Mouse (Mus musculus) forebrain, embryonic 15.5 days (tissue): ENCODE results near the gene Lrrc49. TPM values are rescaled to one million over a fixed set of nuclear protein-coding genes. Genes with fewer than 3 reads are reported as not detected.
A peak's percentile ranks its signal among the peaks of the same experiment; 100 is the strongest.

Experiments
- ATAC-seq: fragments of 200-750 bp; cut with Nextera tagmentation; replicated peaks from 2 replicates; pipeline ENCODE4 v1.8.0; 2017; ENCODE audit warnings: mild to moderate bottlenecking, moderate TSS enrichment, moderate library complexity
- H3K27ac ChIP-seq: fragments of 300-500 bp; sonication (generic); replicated peaks from 2 replicates; pipeline ENCODE4 v1.5.1; 2015; ENCODE audit warnings: mild to moderate bottlenecking, inconsistent platforms
- H3K27me3 ChIP-seq: fragments of 300-500 bp; sonication (generic); 2 replicates; pipeline ENCODE4 v1.6.1; 2015; ENCODE audit warnings: inconsistent platforms
- H3K36me3 ChIP-seq: fragments of 300-500 bp; sonication (generic); 2 replicates; pipeline ENCODE4 v1.6.1; 2015; ENCODE audit warnings: mild to moderate bottlenecking, inconsistent platforms
- H3K4me1 ChIP-seq: fragments of 300-500 bp; sonication (generic); 2 replicates; pipeline ENCODE4 v1.6.1; 2015; ENCODE audit warnings: inconsistent platforms
- H3K4me2 ChIP-seq: fragments of 300-500 bp; sonication (generic); replicated peaks from 2 replicates; pipeline ENCODE4 v1.6.1; 2015; ENCODE audit warnings: mild to moderate bottlenecking, inconsistent platforms
- H3K4me3 ChIP-seq: fragments of 300-500 bp; sonication (generic); 2 replicates; pipeline ENCODE4 v1.5.1; 2015; ENCODE audit warnings: mild to moderate bottlenecking, inconsistent platforms
- H3K9ac ChIP-seq: fragments of 300-500 bp; sonication (generic); replicated peaks from 2 replicates; pipeline ENCODE4 v1.6.1; 2015; ENCODE audit warnings: mild to moderate bottlenecking, inconsistent platforms
- H3K9me3 ChIP-seq: fragments of 300-500 bp; sonication (generic); 2 replicates; pipeline ENCODE4 v1.6.1; 2016; ENCODE audit warnings: inconsistent platforms
- WGBS: fragments of 180-500 bp; shearing (Covaris S2); methylation state at CpG from one replicate; pipeline ENCODE4 v1.1.7; 2015; ENCODE audit warnings: mixed read lengths; 5-methylcytosine and 5-hydroxymethylcytosine counted together
- polyA plus RNA-seq: library from polyadenylated mRNA; unstranded; fragments of >200 nt; fragmentation: Nextera tagmentation; extraction: Ambion mirVana; gene quantifications from 2 replicates; pipeline ENCODE4 v1.2.1, GENCODE M21; 2015

Lrrc49 gene
- polyA plus RNA-seq, 1 experiment from 2014 or later, result 69.5 TPM

DNA sequence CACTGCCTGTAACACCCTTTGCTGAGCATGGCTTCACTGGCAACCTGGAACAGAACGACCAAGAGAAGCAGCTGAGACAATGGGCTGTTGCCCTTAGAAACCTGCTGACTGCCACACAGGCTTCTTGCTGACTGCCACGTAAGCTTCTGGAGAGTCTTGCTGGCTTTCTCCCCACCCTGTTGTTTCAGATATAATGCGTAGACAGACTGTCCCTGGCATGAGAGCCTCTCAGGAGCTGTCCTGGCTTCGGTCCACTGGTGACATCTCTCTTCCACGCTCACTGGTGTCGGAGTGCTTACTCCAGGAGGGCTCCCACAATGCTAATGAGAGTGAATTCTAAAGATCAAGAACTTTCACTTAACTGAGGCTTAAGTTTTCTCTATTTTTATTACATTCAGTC, 19.1 kb downstream of the Lrrc49 start:
- H3K4me1 ChIP-seq, result peaks cover 3% of the 10 kb centered on the region
- peaks cover 67% of the 10 kb centered on the region for H3K36me3 ChIP-seq
- no peak overlapping the region for H3K27ac ChIP-seq
- no peaks in the 10 kb centered on the region for H3K27me3 ChIP-seq
- no peaks in the 10 kb centered on the region for H3K9me3 ChIP-seq
- ATAC-seq, result no peak
- no peak overlapping the region for H3K4me3 ChIP-seq
- H3K9ac ChIP-seq, result no peak overlapping the region
- WGBS, result 79% methylated on average over 6 of the region's 6 CpGs
- H3K4me2 ChIP-seq, result no peak overlapping the region

DNA sequence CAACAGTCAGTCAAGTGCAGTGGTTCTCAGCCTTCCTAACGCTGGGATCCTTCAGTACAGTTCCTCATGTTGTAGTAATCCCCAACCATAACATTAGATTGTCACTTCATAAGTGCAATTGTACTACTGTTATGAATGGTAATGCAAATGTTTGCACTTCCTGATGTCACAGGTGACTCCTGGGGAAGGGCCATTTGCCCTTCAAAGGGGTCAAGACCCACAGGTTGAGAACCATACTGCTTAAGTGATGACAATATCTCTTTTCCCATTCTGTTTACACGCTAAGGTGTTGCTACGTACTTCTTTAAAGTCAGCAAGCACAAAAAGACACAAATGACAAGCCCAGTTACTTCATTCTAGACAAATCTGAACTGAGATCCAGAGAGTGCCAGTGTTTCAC, 22.4 kb downstream of the Lrrc49 start:
- Histone ChIP-seq H3K4me3 (no peak overlapping the region), H3K36me3 (peaks cover 55% of the 10 kb centered on the region), H3K9ac (no peak overlapping the region), H3K9me3 (no peaks in the 10 kb centered on the region), H3K27me3 (no peaks in the 10 kb centered on the region), H3K4me1 (peaks cover 4% of the 10 kb centered on the region), H3K4me2 (no peak overlapping the region), H3K27ac (no peak overlapping the region)
- WGBS, result 95% methylated on average over 3 of the region's 3 CpGs
- ATAC-seq, result no peak

DNA sequence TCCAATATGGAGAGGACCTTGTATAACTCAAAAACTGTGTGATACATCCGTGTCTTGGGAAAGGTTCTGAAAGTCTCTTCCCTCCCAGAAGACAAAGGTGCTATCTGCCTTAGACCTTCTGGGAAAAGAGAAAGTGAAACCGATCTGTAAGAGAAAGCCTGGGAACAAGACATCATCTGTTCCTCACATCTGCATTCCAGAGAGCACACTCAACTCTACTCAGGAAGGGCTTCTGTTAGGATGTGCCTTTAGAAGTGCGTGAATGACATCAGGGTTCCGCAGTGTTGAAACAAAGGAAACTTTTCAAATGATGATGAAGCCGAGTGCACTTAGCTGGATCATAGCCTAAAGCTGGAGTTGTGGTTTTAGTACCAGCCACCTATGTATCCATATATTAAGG, 23.1 kb downstream of the Lrrc49 start:
- Histone ChIP-seq H3K4me3 (no peak overlapping the region), H3K27me3 (no peaks in the 10 kb centered on the region), H3K4me1 (peaks cover 4% of the 10 kb centered on the region), H3K4me2 (no peak overlapping the region), H3K9me3 (no peaks in the 10 kb centered on the region), H3K27ac (no peak overlapping the region), H3K9ac (no peak overlapping the region), H3K36me3 (peaks cover 49% of the 10 kb centered on the region)
- no peak for ATAC-seq
- 90% methylated on average over 5 of the region's 5 CpGs for WGBS

DNA sequence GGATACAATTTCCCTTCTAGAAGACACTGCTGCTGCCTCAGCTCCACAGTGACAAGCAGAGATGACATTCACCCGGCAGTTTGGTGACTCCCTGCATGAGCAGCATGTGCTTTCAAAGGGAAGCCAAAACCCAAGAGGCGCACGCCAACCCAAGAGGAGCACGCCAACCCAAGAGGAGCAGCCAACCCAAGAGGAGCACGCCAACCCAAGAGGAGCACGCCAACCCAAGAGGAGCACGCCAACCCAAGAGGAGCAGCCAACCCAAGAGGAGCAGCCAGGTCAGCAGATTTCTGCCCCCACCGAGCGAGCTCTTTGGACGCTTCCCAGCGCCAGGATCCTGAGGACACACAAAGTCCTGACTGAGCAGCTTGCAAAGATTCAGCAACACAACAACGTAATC, 23.6 kb downstream of the Lrrc49 start:
- Histone ChIP-seq H3K4me2 (no peak overlapping the region), H3K36me3 (peaks cover 44% of the 10 kb centered on the region), H3K9ac (no peak overlapping the region), H3K27me3 (no peaks in the 10 kb centered on the region), H3K27ac (no peak overlapping the region), H3K4me1 (peaks cover 4% of the 10 kb centered on the region), H3K4me3 (no peak overlapping the region), H3K9me3 (no peaks in the 10 kb centered on the region)
- no peak for ATAC-seq
- 83% methylated on average over 12 of the region's 12 CpGs for whole genome bisulfite sequencing

DNA sequence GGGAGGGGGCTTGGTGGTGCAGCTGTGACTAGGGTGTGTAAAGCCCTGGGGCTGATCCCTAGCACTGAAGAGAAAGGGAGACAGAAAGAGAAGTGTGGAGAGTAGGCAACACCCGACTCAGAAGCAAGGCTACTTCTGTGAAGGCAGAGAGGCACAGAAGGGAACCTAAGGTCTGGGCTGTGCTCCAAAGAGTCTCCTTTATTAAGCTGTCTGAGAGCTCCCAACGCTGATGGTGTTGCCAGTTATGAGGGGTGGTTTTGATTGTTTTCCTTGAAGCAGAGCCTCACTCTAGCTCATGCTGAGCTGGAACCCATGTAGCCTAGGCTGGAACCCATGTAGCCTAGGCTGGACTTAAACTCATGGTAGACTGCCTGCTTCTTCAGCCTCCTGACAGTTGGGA, 25.0 kb downstream of the Lrrc49 start:
- H3K9ac ChIP-seq, result no peak overlapping the region
- H3K9me3 ChIP-seq, result no peaks in the 10 kb centered on the region
- no peak overlapping the region for H3K4me3 ChIP-seq
- ATAC-seq, result no peak
- H3K36me3 ChIP-seq, result peaks cover 30% of the 10 kb centered on the region
- no peak overlapping the region for H3K4me2 ChIP-seq
- 70% methylated on average over 2 of the region's 2 CpGs for WGBS
- H3K27ac ChIP-seq, result no peak overlapping the region
- H3K27me3 ChIP-seq, result no peaks in the 10 kb centered on the region
- peaks cover 4% of the 10 kb centered on the region for H3K4me1 ChIP-seq

DNA sequence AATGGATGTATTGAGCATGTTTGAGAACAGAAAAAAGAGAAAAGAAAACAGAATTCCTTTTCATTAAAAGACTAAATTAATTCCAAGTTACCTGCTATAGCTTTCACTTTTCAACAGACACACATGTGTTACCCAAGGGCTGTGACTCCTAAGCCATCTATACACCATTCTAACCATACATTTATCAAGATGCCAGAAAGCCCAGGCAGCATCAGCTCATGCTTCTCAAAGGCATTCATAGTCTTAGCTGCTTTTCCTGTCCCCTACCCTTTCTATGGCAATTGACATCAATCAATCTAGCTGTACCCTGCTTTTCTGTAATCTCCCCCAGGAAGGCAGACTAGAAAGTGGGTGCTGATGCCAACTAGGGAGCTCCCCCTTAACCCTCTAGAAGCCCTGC, 34.4 kb downstream of the Lrrc49 start:
- ATAC-seq, result no peak
- Histone ChIP-seq H3K4me2 (no peak overlapping the region), H3K27me3 (no peaks in the 10 kb centered on the region), H3K9me3 (no peaks in the 10 kb centered on the region), H3K27ac (no peak overlapping the region), H3K4me3 (no peak overlapping the region), H3K36me3 (no peaks in the 10 kb centered on the region), H3K9ac (no peak overlapping the region), H3K4me1 (peaks cover 20% of the 10 kb centered on the region)

DNA sequence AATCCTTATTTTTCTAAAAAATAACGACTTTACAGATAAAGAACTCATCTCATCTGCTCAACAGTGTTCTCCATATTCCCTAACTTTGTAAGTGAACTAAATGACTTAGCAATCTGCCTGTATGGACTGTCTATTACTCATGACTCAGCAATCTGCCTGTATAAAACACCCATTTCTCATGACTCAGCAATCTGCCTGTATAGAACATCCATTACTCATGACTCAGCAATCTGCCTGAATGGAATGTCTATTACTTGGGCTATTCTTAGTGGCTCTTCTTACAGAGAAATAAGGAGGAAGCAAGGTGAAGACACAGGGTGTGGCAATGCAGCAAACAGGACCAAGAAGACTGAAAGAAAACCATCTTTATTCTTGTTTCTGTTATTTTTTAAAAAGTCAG, 34.8 kb downstream of the Lrrc49 start:
- no peak overlapping the region for H3K4me3 ChIP-seq
- H3K9me3 ChIP-seq, result no peaks in the 10 kb centered on the region
- peaks cover 25% of the 10 kb centered on the region for H3K4me1 ChIP-seq
- WGBS, result 93% methylated on average over 1 of the region's 1 CpGs
- H3K4me2 ChIP-seq, result no peak overlapping the region
- no peak overlapping the region for H3K9ac ChIP-seq
- no peak overlapping the region for H3K27ac ChIP-seq
- no peak for ATAC-seq
- H3K27me3 ChIP-seq, result no peaks in the 10 kb centered on the region
- H3K36me3 ChIP-seq, result no peaks in the 10 kb centered on the region

DNA sequence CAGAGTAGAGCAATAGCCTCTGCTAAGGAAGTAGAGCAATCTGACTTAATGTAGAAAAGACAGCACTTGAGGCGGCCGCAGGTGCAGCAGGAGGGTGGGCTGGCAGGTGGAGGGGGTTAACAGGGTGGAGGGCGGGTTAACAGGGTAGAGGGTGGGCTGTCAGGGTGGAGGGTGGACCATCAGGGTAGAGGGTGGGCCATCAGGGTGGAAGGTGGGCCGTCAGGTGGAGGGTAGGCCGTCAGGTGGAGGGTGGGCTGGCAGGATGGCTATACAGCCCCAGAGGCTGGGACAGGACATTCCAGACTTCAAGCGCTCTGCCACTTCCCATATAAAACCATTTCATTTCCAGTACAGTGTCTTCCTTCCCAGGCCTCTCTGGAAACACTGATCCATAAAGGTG, 37.7 kb downstream of the Lrrc49 start:
- no peak overlapping the region for H3K4me2 ChIP-seq
- H3K27ac ChIP-seq, result 0 out of 2 replicates have a peak overlapping the region, but pooled peaks have one; percentile 37
- H3K27me3 ChIP-seq, result no peaks in the 10 kb centered on the region
- H3K4me1 ChIP-seq, result peaks cover 27% of the 10 kb centered on the region
- no peak overlapping the region for H3K9ac ChIP-seq
- ATAC-seq, result no peak; the same call in 1 of the 2 replicates
- WGBS, result 74% methylated on average over 6 of the region's 6 CpGs
- H3K4me3 ChIP-seq, result no peak overlapping the region
- no peaks in the 10 kb centered on the region for H3K9me3 ChIP-seq
- H3K36me3 ChIP-seq, result no peaks in the 10 kb centered on the region

DNA sequence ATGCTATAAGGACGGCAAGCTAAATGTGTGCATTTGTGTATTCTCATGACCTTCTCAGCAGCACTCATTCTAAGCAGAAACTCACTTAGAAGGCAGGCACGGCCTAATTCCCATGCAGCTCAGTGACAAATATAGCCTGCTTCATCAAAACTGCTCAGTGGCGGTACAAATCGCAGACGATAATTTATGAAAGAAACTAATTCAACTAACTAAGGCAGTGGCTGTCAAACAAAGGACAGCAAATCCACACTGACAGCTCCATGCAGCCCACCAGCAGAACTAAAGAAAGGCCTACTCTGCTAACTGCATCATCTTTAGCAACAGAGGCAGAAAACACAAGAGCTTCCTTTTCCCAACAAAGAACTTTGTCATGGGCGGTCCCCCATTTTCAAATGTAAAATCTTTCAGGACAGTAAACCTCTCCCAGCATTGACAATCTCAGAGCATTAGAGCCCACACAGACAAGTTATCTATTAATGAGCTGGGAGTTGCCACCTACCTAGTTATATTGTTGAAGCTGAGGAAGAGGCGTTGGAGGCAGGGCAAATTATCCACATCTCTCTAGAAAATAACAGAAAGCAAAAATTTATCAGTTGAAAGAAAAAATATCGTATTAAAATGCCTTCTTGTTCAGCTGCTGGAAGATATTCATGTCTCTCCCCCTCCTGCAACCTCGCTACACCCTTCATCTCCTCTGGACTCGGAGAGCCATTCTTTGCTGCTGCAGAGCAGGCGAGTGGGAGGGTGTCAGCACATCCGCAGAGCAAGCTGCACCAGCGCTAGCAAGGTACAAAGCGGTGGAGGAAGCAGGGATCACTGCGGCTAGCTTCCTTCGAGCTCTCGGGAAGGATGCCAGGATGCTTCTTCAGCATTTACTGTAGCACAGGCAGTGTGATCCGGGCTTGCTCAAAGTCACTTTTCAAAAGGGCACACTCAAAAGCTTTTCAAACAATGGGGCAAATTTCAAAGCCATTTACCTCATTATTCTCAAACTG, 38.7 kb downstream of the Lrrc49 start:
- 10% methylated on average over 18 of the region's 18 CpGs for WGBS
- peak; percentile 61 for ATAC-seq
- Histone ChIP-seq H3K27ac (peak overlapping the region; percentile 74), H3K9me3 (no peaks in the 10 kb centered on the region), H3K9ac (peak overlapping the region; percentile 0; the same call in 1 of the 2 replicates), H3K4me2 (peak overlapping the region; percentile 27), H3K4me1 (peaks cover 27% of the 10 kb centered on the region), H3K27me3 (no peaks in the 10 kb centered on the region), H3K4me3 (no peak overlapping the region), H3K36me3 (no peaks in the 10 kb centered on the region)

DNA sequence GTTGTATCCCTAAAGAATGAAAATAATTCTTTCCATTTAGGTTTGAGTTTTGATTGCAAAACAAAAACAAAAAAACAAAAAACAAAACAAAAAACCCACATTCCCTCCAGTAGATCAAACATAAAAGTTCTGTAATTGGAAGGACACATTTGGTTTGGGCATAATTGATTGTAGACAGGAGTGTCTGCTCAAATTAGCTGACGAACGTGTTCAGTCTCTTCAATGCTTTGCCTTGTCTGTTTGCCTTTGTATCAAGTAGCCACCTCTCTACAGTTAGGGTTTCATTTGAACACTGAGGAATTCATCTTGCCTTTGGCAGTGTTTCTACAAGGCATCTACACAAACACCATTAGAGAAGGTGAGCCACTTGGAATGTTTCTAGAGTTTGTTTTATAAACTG, 54.4 kb downstream of the Lrrc49 start:
- no peak overlapping the region for H3K4me3 ChIP-seq
- H3K27ac ChIP-seq, result no peak overlapping the region
- H3K9ac ChIP-seq, result no peak overlapping the region
- no peaks in the 10 kb centered on the region for H3K36me3 ChIP-seq
- no peak for ATAC-seq
- H3K9me3 ChIP-seq, result no peaks in the 10 kb centered on the region
- no peak overlapping the region for H3K4me2 ChIP-seq
- WGBS, result 56% methylated on average over 2 of the region's 2 CpGs
- H3K4me1 ChIP-seq, result no peaks in the 10 kb centered on the region
- no peaks in the 10 kb centered on the region for H3K27me3 ChIP-seq

DNA sequence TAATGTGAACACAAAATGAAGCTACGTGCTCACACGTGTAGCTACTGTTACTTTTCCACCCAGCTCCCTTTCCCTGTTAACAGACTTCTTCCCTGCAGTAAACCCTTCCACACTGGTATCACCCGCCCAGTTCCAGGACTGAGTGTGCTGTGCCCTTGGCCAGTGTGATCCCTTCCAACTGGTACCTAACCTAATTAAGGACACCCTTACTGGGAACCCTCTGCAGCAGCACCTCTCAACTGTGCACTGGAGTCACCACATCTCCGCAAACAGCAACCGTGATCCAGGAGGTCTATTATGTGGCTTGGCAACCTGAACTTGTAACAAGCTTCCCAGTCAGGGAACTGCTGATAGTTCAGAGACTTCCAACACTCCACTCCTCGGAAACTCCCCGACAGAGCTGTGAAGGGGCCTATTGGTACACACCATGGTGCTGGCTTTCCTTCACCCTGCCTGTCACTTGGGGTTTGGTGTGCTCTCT, 61.6 kb downstream of the Lrrc49 start:
- ATAC-seq, result peak; percentile 60; the same call in 1 of the 2 replicates

DNA sequence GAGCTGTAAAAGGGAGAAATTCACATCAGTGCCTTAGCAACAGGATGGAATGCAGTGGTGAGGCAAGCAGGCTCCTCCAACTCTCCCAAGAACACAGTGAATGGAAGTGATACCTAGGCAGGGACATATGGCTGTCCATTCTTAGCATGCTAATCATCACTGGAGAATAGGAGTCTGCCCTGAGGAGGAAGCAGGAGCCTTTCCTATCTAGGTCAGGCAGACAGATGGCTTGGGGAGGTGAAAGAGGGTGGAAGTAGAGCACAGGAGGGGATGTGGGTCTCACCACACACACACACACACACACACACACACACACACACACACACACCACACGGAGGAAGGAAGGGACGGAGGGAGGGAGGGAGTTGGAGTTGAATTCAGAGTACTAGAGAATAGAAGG, 62.1 kb downstream of the Lrrc49 start:
- H3K9me3 ChIP-seq, result no peaks in the 10 kb centered on the region
- no peak overlapping the region for H3K27ac ChIP-seq
- no peak overlapping the region for H3K4me2 ChIP-seq
- no peaks in the 10 kb centered on the region for H3K36me3 ChIP-seq
- H3K4me1 ChIP-seq, result peaks cover 24% of the 10 kb centered on the region
- no peak overlapping the region for H3K4me3 ChIP-seq
- WGBS, result 36% methylated on average over 2 of the region's 2 CpGs
- no peaks in the 10 kb centered on the region for H3K27me3 ChIP-seq
- peak; percentile 23; the same call in 1 of the 2 replicates for ATAC-seq
- no peak overlapping the region for H3K9ac ChIP-seq

More for the DNA sequence above, 61.6 kb downstream of the Lrrc49 start:
- no peaks in the 10 kb centered on the region for H3K36me3 ChIP-seq
- H3K9me3 ChIP-seq, result no peaks in the 10 kb centered on the region
- H3K4me2 ChIP-seq, result no peak overlapping the region
- H3K27me3 ChIP-seq, result no peaks in the 10 kb centered on the region
- no peak overlapping the region for H3K4me3 ChIP-seq
- H3K4me1 ChIP-seq, result peaks cover 24% of the 10 kb centered on the region
- no peak overlapping the region for H3K9ac ChIP-seq
- H3K27ac ChIP-seq, result peak overlapping the region; percentile 31; the same call in 1 of the 2 replicates
- WGBS, result 67% methylated on average over 7 of the region's 7 CpGs
